Mouse (Mus musculus) myocyte (in vitro differentiated cells): Measurements from ENCODE around the gene Hs2st1. TPM values are rescaled to one million over a fixed set of nuclear protein-coding genes. Genes with fewer than 3 reads are reported as not detected.

Source experiments
- H3K27me3 ChIP-seq: one replicate; pipeline ENCODE4 v1.6.1; 2011; ENCODE audit not compliant: control insufficient read depth, insufficient read depth, insufficient read length
- H3K36me3 ChIP-seq: one replicate; pipeline ENCODE4 v1.6.1; 2011; ENCODE audit not compliant: control insufficient read depth, insufficient read depth
- H3K4me2 ChIP-seq: one replicate; pipeline ENCODE4 v1.6.1; 2011; ENCODE audit warnings: low read depth, control low read depth
- H3K4me3 ChIP-seq: one replicate; pipeline ENCODE4 v1.5.1; 2011; ENCODE audit warnings: mild to moderate bottlenecking, control low read depth, moderate library complexity
- H3K79me2 ChIP-seq: one replicate; pipeline ENCODE4 v1.6.1; 2011; ENCODE audit not compliant: control insufficient read depth, insufficient read depth
- H3ac ChIP-seq: one replicate; pipeline ENCODE4 v1.6.1; 2011; ENCODE audit not compliant: control insufficient read depth, insufficient read length
- CEBPB ChIP-seq: IDR thresholded peaks from 2 replicates; pipeline ENCODE4 v1.6.1; 2011; ENCODE audit warnings: mild to moderate bottlenecking, moderate library complexity; ENCODE audit not compliant: poor library complexity, insufficient read depth, severe bottlenecking
- E2F4 ChIP-seq: IDR thresholded peaks from one replicate; pipeline ENCODE4 v1.6.1; 2011; ENCODE audit warnings: mild to moderate bottlenecking, control low read depth, moderate library complexity; ENCODE audit not compliant: insufficient read depth
- MAX ChIP-seq: IDR thresholded peaks from one replicate; pipeline ENCODE4 v1.6.1; 2011; ENCODE audit warnings: low read depth, mild to moderate bottlenecking, control low read depth
- MYOD1 ChIP-seq, 3 experiments: IDR thresholded peaks; one replicate each; pipeline ENCODE4 v1.6.1; 2011; ENCODE audit warnings: control low read depth in 2 of 3, low read depth in 2 of 3, mild to moderate bottlenecking in 2 of 3, moderate library complexity in 1 of 3; ENCODE audit not compliant: insufficient read length in 2 of 3, control insufficient read depth in 1 of 3
- MYOG ChIP-seq, 3 experiments: IDR thresholded peaks; one replicate each; pipeline ENCODE4 v1.6.1; 2011; ENCODE audit warnings: control low read depth in 2 of 3, low read depth in 2 of 3, mild to moderate bottlenecking in 2 of 3; ENCODE audit not compliant: insufficient read length in 2 of 3, control insufficient read depth in 1 of 3, insufficient read depth in 1 of 3
- POLR2A ChIP-seq: IDR thresholded peaks from one replicate; pipeline ENCODE4 v1.6.1; 2011; ENCODE audit warnings: low read depth, mild to moderate bottlenecking, control low read depth, moderate library complexity; ENCODE audit not compliant: insufficient read length
- POLR2AphosphoS2 ChIP-seq: IDR thresholded peaks from one replicate; pipeline ENCODE4 v1.6.1; 2011; ENCODE audit warnings: low read depth, control low read depth; ENCODE audit not compliant: insufficient read length
- REST ChIP-seq: IDR thresholded peaks from one replicate; pipeline ENCODE4 v1.6.1; 2011; ENCODE audit warnings: mild to moderate bottlenecking, control low read depth, moderate library complexity; ENCODE audit not compliant: insufficient read depth, insufficient read length
- SRF ChIP-seq: IDR thresholded peaks from one replicate; pipeline ENCODE4 v1.6.1; 2011; ENCODE audit warnings: low read depth; ENCODE audit not compliant: control insufficient read depth, insufficient read length
- TCF12 ChIP-seq: IDR thresholded peaks from one replicate; pipeline ENCODE4 v1.6.1; 2011; ENCODE audit warnings: mild to moderate bottlenecking, control low read depth; ENCODE audit not compliant: poor library complexity, insufficient read depth, severe bottlenecking
- TCF3 ChIP-seq: IDR thresholded peaks from one replicate; pipeline ENCODE4 v1.6.1; 2011; ENCODE audit warnings: low read depth, control low read depth; ENCODE audit not compliant: insufficient read length
- USF1 ChIP-seq: IDR thresholded peaks from one replicate; pipeline ENCODE4 v1.6.1; 2011; ENCODE audit warnings: low read depth, mild to moderate bottlenecking, control low read depth, moderate library complexity
- polyA plus RNA-seq: library from polyadenylated mRNA; unstranded; fragments of >200 nt; fragmentation: generic; extraction: Trizol; gene quantifications from one replicate; pipeline ENCODE4 v1.2.1, GENCODE M21; 2012; ENCODE audit warnings: missing spikeins

Hs2st1 gene
- polyA plus RNA-seq, 1 experiment, result 16.2 TPM

- no peaks in the 10 kb centered on the region for H3K27me3 ChIP-seq
- TF ChIP-seq MYOD1 (IDR thresholded peaks at IDR 0.05; ENCODE audit: control insufficient read depth in 1 of 3, insufficient read length in 2 of 3, low read depth in 2 of 3) (no peak), CEBPB (peak; percentile 43; the same call in 1 of the 2 replicates), POLR2AphosphoS2 (no peak), REST (no peak), MYOG (IDR thresholded peaks at IDR 0.05; ENCODE audit: control insufficient read depth in 1 of 3, insufficient read depth in 1 of 3, insufficient read length in 2 of 3, low read depth in 2 of 3) (no peak), USF1 (no peak), POLR2A (peak; percentile 9), E2F4 (no peak)
- H3K4me2 ChIP-seq, result peak overlapping the region; percentile 90
- H3K79me2 ChIP-seq, result peaks cover 90% of the 10 kb centered on the region
- peak overlapping the region; percentile 83 for H3K4me3 ChIP-seq
- H3K36me3 ChIP-seq, result peaks cover 17% of the 10 kb centered on the region
- H3ac ChIP-seq, result peak overlapping the region; percentile 85
Observed at GRCm38 (mm10) chr3:144568861-144569361, 1.1 kb downstream of the Hs2st1 start.

DNA sequence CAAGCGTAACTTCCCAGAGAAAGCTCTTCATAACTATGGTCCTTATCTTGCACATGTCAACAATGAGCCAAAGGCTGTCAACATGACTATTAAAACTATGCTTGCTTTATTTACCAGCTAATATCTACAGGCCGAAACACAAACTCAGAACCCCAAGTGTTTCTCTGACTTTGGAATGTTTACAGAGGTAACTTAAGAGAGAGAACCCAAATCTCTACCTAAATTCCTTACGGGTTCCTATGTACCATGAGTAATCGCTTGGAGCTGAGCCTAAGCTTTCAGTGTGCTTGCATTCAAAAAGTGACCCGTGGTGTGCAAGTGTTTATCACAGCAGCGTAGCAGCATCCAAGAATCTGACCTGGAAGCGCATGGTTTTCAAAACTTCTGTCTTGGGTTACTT, 4.8 kb downstream of the Hs2st1 start:
- TF ChIP-seq POLR2AphosphoS2 (no peak), TCF3 (no peak), MYOD1 (IDR thresholded peaks at IDR 0.05; ENCODE audit: control insufficient read depth in 1 of 3, insufficient read length in 2 of 3, low read depth in 2 of 3) (no peak)
- no peak overlapping the region for H3K4me2 ChIP-seq
- no peaks in the 10 kb centered on the region for H3K27me3 ChIP-seq
- H3K36me3 ChIP-seq, result no peaks in the 10 kb centered on the region
- no peak overlapping the region for H3K4me3 ChIP-seq
- H3K79me2 ChIP-seq, result peaks cover 92% of the 10 kb centered on the region
- H3ac ChIP-seq, result no peak overlapping the region

- H3ac ChIP-seq, result no peak overlapping the region
- H3K36me3 ChIP-seq, result no peaks in the 10 kb centered on the region
- peaks cover 99% of the 10 kb centered on the region for H3K79me2 ChIP-seq
- TF ChIP-seq CEBPB (no peak), MYOD1 (IDR thresholded peaks at IDR 0.05; ENCODE audit: control insufficient read depth in 1 of 3, insufficient read length in 2 of 3, low read depth in 2 of 3) (no peak), MAX (no peak), TCF12 (no peak)
- no peak overlapping the region for H3K4me3 ChIP-seq
- H3K4me2 ChIP-seq, result no peak overlapping the region
- no peaks in the 10 kb centered on the region for H3K27me3 ChIP-seq
Observed at GRCm38 (mm10) chr3:144563916-144564315, 6.1 kb downstream of the Hs2st1 start.

DNA sequence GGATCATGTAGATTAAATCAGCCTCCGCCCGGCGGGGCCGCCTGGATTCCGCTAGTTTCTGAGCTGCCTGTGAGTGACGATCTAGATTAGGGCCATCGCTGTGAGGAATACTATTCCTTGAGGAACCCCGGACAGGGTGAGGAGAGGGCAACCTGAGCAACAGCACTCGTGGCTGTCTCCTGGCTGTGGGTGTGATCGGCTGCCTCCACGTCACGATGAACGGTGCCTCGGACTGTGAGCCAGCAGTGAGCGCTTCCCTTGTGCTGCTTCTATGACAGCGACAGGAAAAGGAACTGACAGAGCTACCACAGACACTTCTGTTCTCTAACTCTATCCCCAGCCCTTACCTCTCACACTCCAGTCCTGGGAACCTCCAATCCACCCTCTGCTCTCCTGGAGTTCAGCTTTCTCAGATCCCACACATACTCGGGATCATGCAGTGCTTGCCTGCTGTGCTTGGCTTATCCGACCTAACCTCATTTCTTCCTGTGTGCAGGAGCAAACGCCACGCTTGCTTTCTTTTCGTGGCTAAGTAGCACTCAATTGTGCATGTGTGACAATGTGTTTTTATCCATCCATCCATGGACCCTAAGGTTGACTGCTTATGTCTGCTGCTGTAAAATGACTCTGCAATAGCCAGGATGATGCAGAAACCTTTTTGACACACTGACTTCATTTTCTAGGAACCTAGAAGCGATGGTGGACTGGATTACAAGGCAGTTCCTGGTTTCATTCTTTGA, 8.3 kb downstream of the Hs2st1 start:
- Histone ChIP-seq H3K36me3 (no peaks in the 10 kb centered on the region), H3K4me2 (no peak overlapping the region), H3K4me3 (no peak overlapping the region), H3ac (no peak overlapping the region), H3K27me3 (no peaks in the 10 kb centered on the region), H3K79me2 (peaks cover 99% of the 10 kb centered on the region)
- TF ChIP-seq POLR2A (no peak), E2F4 (no peak), TCF12 (no peak), MYOG (IDR thresholded peaks at IDR 0.05; ENCODE audit: control insufficient read depth in 1 of 3, insufficient read depth in 1 of 3, insufficient read length in 2 of 3, low read depth in 2 of 3) (no peak), USF1 (no peak), POLR2AphosphoS2 (no peak), CEBPB (no peak), MYOD1 (IDR thresholded peaks at IDR 0.05; ENCODE audit: control insufficient read depth in 1 of 3, insufficient read length in 2 of 3, low read depth in 2 of 3) (no peak), SRF (no peak), REST (no peak)

DNA sequence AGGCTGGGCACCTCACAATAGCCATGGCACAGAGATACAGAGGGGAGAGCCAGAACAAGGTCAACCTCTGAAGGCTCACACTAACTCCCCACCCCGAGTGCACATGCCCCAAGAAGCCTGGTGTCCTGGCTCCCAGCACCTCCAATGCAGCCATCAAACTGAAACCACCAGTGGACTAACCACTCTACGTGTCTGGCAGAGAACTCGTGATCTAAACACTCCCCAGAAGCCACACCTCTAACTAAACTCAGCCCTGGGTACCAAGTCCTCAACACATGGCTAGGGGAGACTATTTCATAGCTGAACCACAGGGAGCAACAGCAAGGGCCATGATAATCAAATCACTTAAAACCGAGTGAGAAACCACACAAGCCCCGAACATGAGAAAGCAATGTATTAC, 11.7 kb downstream of the Hs2st1 start:
- Histone ChIP-seq H3K79me2 (peaks cover 99% of the 10 kb centered on the region), H3K4me3 (no peak overlapping the region), H3ac (no peak overlapping the region), H3K36me3 (no peaks in the 10 kb centered on the region), H3K27me3 (no peaks in the 10 kb centered on the region), H3K4me2 (peak overlapping the region; percentile 4)
- TF ChIP-seq SRF (no peak), MYOG (IDR thresholded peaks at IDR 0.05; ENCODE audit: control insufficient read depth in 1 of 3, insufficient read depth in 1 of 3, insufficient read length in 2 of 3, low read depth in 2 of 3) (no peak), TCF3 (no peak), TCF12 (no peak), POLR2A (no peak), MYOD1 (IDR thresholded peaks at IDR 0.05; ENCODE audit: control insufficient read depth in 1 of 3, insufficient read length in 2 of 3, low read depth in 2 of 3) (no peak), CEBPB (no peak)
